Comparison of ENCODE assay signal across 8 mouse cellular contexts in the genomic region with DNA sequence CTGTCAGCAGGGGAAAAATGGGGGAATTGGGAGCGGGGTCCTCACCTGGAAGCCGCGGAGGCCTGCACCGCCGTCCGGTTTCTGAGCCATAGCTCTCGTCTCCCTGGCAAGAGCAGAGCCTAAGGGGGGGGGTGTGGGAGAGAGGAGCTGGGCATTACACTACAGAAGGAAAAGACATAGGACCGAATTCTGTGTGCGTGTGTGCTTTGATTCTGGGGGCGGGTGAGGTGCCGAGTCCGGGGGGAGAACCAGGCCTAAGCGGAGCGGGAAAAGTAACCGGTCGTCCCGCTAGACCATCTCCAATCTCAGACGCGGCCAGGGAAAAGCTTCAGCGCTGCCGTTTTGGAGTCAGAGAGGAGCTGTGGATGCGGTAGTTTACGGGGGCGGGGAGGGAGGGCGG. TPM values are rescaled to one million over a fixed set of nuclear protein-coding genes. Genes with fewer than 3 reads are reported as not detected.
A peak's percentile ranks its signal among the peaks of the same experiment; 100 is the strongest.
DNase-seq lines count a peak whose midpoint lies in the region; ATAC-seq and TF ChIP-seq lines count a peak whose summit lies in the region.

No protein-coding gene starts in this region.

- H3K4me2 ChIP-seq in heart, embryonic 13.5 days, result peak overlapping the region; percentile 65
- peak overlapping the region; percentile 48; the same call in 1 of the 2 replicates for H3K4me2 ChIP-seq in limb, embryonic 14.5 days (replicated peaks; ENCODE audit: low read depth, low read length, severe bottlenecking)

- 0 out of 2 replicates have a peak, but pooled peaks have one; percentile 16 for ATAC-seq in cerebellum, adult (ENCODE audit: insufficient number of reproducible peaks, low FRiP score, low TSS enrichment)
- ATAC-seq in heart, embryonic 13.5 days (ENCODE audit: extremely low read depth, insufficient number of reproducible peaks, low FRiP score, low TSS enrichment), result no peak
- ATAC-seq in limb, embryonic 14.5 days (ENCODE audit: low FRiP score, low read depth), result no peak

- TF ChIP-seq POLR2A in limb, embryonic 14.5 days (IDR thresholded peaks at IDR 0.05; ENCODE audit: borderline replicate concordance, extremely low read depth, insufficient read depth, insufficient read length), result peak; percentile 8; the same call in 1 of the 2 replicates
- no peak for TF ChIP-seq POLR2A in olfactory bulb, adult 2 months (IDR thresholded peaks at IDR 0.05; ENCODE audit: insufficient read depth, low read depth, low read length)

- peak overlapping the region; percentile 68 for H3K4me3 ChIP-seq in heart, embryonic 13.5 days
- peak overlapping the region; percentile 59 for H3K4me3 ChIP-seq in limb, embryonic 14.5 days (replicated peaks; ENCODE audit: low read length)
- peak overlapping the region; percentile 74 for H3K4me3 ChIP-seq in olfactory bulb, adult 2 months (ENCODE audit: insufficient read depth, low read depth, low read length)

- 12% methylated on average over 25 of the region's 25 CpGs for WGBS in heart, embryonic 13.5 days
- 22% methylated on average over 25 of the region's 25 CpGs for WGBS in limb, embryonic 14.5 days
- WGBS in olfactory bulb, adult 2 months, result 25% methylated on average over 25 of the region's 25 CpGs

- H3K9me3 ChIP-seq in heart, embryonic 13.5 days, result no peaks in the 10 kb centered on the region
- H3K9me3 ChIP-seq in limb, embryonic 14.5 days (ENCODE audit: control insufficient read depth, low read length), result no peaks in the 10 kb centered on the region

- H3K27ac ChIP-seq in heart, embryonic 13.5 days (replicated peaks), result peak overlapping the region; percentile 90
- peak overlapping the region; percentile 85 for H3K27ac ChIP-seq in limb, embryonic 14.5 days (replicated peaks; ENCODE audit: low read depth, low read length)
- peak overlapping the region; percentile 61 for H3K27ac ChIP-seq in olfactory bulb, adult 2 months (ENCODE audit: insufficient read depth, low read depth, low read length)

- no peak for DNase-seq in cerebellum, postnatal 10 days
- peak; percentile 17 for DNase-seq in right cerebral cortex, postnatal 14 days
- no peak for DNase-seq in right cerebral cortex, postnatal 4 days
- no peak for DNase-seq in limb, embryonic 14.5 days (ENCODE audit: low spot score)
- no peak for DNase-seq in thymus, postnatal 14 days

- peaks cover 9% of the 10 kb centered on the region for H3K4me1 ChIP-seq in heart, embryonic 13.5 days
- 0 out of 2 replicates have a peak, but pooled peaks cover 3% of the 10 kb centered on the region for H3K4me1 ChIP-seq in limb, embryonic 14.5 days (ENCODE audit: control insufficient read depth, insufficient read depth, low read length)
- peaks cover 24% of the 10 kb centered on the region; the same call in 1 of the 2 replicates for H3K4me1 ChIP-seq in olfactory bulb, adult 2 months (ENCODE audit: control insufficient read depth, insufficient read depth, low read length)

- no peak for TF ChIP-seq CTCF in olfactory bulb, adult 2 months (IDR thresholded peaks at IDR 0.05; ENCODE audit: insufficient read depth, low read depth, low read length)

- H3K36me3 ChIP-seq in heart, embryonic 13.5 days, result peaks cover 40% of the 10 kb centered on the region
- H3K36me3 ChIP-seq in limb, embryonic 14.5 days (ENCODE audit: control insufficient read depth, insufficient read depth, low read length), result peaks cover 40% of the 10 kb centered on the region

- peaks cover 8% of the 10 kb centered on the region; the same call in 1 of the 2 replicates for H3K27me3 ChIP-seq in heart, embryonic 13.5 days (replicated peaks)
- no peaks in the 10 kb centered on the region for H3K27me3 ChIP-seq in limb, embryonic 14.5 days (ENCODE audit: control insufficient read depth, insufficient read depth, low read length)

- peak overlapping the region; percentile 92 for H3K9ac ChIP-seq in heart, embryonic 13.5 days
- H3K9ac ChIP-seq in limb, embryonic 14.5 days (ENCODE audit: low read depth, low read length, severe bottlenecking), result peak overlapping the region; percentile 88

RNA-seq across cellular contexts. Expression of a gene that starts 0.7 kb away (rescaled TPM):
- polyA plus RNA-seq in heart, embryonic 13.5 days (2015; fragmentation: Nextera tagmentation; extraction: Ambion mirVana), result 491 and 494 TPM in 2 replicates
- polyA plus RNA-seq in limb, embryonic 14.5 days (2012; rRNA removed), result 929 and 981 TPM in 2 replicates
- 822 and 888 TPM in 2 replicates for polyA plus RNA-seq in limb, embryonic 14.5 days (2014; fragmentation: Nextera tagmentation; extraction: Ambion mirVana)
- polyA plus RNA-seq in olfactory bulb, adult 2 months (2012; ENCODE audit: insufficient read depth, insufficient read length, low replicate concordance, missing spikeins), result 127 and 296 TPM in 2 replicates
